Mouse (Mus musculus) urinary bladder, postnatal 10 days (tissue): ENCODE results near the gene Secisbp2.
"Not testable (repeated sequence)": the region's sequence is repeated elsewhere in the genome, so short reads cannot be mapped to it uniquely, and the experiment has no call there.

Experiments
- DNase-seq: peaks from one replicate; pipeline ENCODE4 v3.0.0; 2022; ENCODE audit warnings: low spot score

Gene Secisbp2

GRCm38 (mm10) chr13:51651408-51652064, at the start of gene Secisbp2:
Gene Secisbp2, plus strand, starts transcription at chr13:51651697.
- peak; percentile 79 for DNase-seq

DNA sequence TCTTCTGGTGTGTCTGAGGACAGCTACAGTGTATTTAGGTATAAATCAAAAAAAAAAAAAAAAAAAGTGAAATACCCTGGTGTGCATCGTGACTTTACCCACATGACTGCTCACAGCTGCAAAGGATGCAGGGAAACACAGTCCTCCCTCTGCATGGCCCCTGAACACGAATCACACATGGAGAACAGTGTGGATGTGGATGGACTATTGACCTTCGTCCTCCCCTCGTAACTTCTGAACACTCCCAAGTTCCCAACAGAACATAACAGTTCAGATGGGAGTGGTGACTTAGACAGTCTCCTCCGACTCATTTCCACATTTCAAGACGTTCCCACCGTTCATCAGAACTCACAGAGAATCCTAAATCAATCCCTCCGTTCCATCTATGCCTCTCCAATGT, 48.7 kb upstream of the Secisbp2 start:
- no peak for DNase-seq

- no peak for DNase-seq
Measured at GRCm38 (mm10) chr13:51603221-51603893, 48.1 kb upstream of the Secisbp2 start.

DNA sequence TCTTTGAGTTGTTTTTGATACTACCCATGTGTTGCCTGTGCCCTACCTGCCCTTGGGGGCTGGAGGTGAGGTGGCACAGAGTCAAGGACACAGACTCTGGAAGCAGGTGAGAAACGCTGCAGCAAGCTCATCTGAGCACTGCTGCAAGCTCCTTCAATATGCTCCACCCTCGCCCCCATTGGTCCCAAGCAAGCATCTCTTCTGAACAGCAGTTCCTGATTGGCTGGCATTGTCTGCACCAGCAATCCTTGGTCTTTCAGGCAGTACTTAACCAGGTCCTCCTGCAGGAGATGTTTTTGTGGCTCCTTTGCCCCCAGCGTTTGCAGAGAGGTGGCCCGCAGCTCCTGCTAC, 47.6 kb upstream of the Secisbp2 start:
- DNase-seq: no peak

DNA sequence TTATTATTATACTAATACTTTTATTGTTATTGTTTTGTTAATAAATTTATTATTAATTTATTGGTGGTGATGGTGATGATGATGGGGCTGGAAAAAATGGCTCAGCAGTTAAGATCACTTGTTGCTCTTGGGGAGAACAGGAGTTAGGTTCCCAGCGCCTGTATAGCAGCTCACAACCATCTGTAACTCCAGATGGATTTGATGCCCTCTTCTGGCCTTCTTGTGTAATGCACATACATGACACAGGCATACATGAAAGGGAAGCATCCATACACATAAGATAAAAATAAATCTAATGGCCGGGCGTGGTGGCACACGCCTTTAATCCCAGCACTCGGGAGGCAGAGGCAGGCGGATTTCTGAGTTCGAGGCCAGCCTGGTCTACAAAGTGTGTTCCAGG, 42.3 kb upstream of the Secisbp2 start:
- DNase-seq: no peak

GRCm38 (mm10) chr13:51611060-51611459, 40.4 kb upstream of the Secisbp2 start:
- DNase-seq: no peak

GRCm38 (mm10) chr13:51611500-51611899, 40.0 kb upstream of the Secisbp2 start:
- no peak for DNase-seq

DNA sequence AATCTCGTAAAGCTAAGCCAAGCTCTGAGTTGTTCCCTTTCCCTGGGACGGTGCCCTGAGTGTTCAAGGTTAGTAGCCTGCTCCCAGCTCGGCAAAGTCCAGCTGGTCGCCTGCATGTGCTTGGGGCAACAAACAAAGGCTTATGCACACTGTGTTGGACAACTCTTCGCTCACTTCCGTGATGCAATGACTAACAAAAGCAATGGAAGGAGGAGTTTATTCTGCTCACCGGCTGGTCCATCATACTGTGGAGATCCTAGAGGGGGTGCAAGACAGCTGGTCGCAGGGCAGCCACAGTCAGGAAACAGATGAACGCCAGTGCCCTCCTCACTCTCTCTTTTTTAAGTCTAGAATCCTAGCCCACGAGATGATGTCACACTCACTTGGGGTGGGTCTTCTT, 35.7 kb upstream of the Secisbp2 start:
- DNase-seq: no peak

DNA sequence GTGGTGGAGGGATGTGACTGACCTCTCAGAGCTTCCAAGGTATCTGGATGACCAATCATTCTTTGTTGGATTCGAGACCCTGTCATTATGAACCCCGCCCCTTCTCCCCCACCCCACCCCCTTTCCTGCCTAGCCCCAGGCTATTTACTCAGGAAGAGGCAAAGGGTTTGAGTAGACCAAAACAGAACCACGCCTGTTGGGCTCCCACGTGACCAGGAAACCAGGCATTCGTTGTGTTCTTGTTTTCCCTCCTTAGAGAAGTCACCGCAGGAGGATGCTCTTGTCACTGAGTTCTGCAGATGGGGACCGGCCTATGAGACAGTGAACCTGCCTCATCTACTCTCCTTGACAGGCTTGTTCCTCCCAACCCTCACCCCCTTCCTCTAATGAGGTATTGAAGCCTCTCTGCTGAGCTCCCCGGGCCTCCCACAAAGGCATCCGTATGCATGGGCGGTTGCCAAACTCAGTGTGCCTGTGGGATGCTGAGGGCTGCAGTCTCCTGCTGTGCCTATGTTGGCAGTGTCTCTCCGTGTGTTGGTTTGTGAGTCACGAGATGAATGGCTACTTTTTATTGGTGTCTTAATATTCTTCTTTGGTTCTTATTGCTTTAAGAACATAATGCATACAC, 35.0 kb upstream of the Secisbp2 start:
- DNase-seq: no peak

- no peak for DNase-seq
Measured at GRCm38 (mm10) chr13:51617306-51617705, 34.2 kb upstream of the Secisbp2 start.

DNA sequence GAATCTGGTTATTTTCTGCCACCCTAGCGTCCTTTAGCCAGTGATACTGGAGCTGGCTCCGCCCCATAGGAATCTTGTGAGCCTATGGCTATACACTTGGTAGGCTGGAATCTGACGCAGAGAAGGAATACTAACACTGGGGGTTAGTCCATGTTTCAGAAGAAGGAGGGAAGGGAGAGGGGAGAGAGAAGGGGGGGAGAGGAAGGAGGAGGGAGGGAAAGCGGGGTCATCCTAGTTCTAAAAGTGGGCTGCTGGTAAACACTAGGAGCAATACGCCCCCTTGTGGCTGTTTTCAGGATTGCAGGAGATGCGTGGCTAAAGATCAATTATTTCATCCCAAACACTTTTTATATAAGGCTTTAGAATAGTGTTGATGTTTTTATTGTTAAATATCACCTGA, 33.6 kb upstream of the Secisbp2 start:
- no peak for DNase-seq

DNA sequence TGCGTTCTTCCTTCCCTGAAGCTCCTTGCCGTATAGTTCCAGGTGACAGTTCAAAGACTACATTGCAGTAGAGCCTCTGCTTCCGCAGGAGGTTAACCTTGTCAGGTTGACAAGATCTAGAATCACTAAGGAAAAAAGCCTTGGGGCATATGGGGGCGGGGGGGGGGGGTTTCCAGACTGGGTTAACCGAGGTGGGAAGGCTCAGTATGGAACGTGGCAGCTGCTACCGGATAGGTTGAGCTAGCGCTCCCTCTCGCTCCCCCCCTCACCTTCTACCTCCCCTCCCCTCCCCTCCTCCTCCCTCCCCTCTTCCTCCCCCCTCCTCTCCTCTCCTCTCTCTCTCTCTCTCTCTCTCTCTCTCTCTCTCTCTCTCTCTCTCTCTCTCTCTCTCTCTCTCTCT, 32.9 kb upstream of the Secisbp2 start:
- DNase-seq: no peak

- DNase-seq: no peak
Measured at GRCm38 (mm10) chr13:51622626-51623025, 28.9 kb upstream of the Secisbp2 start.

DNA sequence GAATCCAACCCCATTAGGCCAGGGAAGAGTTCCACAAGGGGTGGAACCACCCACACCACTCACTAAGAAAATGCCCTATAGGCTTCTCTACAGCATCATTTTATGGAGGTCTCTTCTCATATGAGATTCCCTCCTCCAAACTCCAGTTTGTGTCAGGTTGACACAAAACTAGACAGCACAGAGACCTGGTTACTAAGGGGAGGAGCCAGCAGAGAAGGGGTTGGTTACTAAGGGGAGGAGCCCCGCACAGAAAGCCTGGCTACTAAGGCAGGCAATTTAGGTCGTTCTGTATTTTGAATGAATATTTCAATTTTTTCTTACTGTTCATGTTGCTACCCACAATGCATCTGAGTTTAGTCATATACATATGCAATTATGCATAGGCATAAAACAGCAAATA, 27.8 kb upstream of the Secisbp2 start:
- DNase-seq: no peak

DNA sequence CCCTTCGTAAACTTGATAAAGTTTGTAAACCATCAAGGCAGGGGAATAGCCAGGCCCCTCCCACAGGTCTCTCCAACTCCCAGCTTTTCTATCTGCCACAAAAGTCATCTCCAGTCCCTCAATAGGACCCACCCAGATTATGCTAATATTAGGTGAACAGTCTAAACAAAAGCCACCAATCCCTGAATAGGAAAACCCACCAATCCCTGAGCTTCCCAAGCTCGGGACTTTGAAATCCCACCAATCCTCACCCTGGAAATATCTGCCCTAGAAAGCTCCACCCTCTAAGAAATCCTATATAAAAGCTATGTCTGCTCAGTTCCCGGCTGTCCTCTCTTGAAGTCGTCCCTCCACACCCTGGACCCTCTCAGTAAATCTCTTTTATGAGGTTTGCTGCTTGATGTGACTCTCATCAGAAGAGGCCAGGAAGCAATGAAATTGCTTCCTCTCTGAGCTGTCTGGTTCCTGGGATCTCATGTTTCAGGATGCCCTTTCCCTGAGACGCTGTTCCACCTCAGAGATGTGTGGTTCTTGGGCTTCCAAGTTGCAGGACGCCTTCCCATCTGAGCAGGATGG, 23.1 kb upstream of the Secisbp2 start:
- no peak for DNase-seq

DNA sequence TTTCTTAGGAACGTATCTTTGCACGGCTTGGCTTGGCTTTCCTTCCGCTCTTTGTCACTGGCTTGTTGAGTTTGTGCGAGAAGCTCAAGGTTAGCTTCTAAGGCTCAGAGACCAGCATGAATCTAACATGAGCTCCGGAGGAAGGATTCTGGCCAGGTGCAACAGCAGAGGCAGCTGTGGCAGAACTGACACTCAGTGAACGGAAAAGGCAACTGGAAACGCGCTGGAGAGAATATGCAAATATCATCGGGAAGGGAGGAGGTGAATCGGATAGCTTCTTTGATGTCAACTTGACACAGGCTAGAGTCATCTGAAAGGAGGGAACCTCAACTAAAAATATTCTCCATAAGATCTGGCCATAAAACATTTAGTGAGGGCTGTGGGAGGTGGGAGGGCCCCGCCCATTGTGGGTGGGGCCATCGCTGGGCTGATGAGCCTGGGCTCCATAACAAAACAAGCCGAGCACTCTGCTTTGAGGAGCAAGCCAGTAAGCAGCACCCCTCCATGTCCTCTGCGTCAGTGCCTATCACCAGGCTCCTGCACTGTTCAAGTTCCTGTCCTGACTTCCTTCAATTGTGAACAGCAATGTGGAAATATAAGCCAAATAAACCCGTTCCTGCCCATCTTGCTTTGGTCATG, 20.0 kb upstream of the Secisbp2 start:
- DNase-seq: no peak

- DNase-seq: no peak
Measured at GRCm38 (mm10) chr13:51632560-51633218, 18.8 kb upstream of the Secisbp2 start.

DNA sequence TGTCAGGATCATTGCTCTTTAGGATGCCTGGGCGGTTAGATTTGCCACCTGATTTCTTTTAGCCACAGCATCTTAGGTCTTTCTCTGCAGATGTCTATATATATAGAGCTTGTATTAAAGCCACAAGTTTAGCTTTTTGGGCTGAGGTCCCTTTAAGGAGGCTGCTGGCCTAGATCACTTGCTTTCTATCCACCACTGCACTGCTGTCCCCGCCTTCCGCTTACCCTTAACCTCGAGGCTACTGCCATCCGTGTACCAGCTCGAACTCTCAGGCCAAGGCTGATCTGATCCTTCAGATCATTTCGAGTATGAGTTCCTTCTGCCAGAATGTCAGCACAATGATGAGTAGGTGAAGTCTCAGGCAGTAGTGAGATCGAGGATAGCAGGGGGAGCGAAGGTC, 16.1 kb upstream of the Secisbp2 start:
- DNase-seq: not testable (repeated sequence)

- DNase-seq: no peak
Measured at GRCm38 (mm10) chr13:51638958-51639357, 12.5 kb upstream of the Secisbp2 start.

GRCm38 (mm10) chr13:51641424-51641823, 10.1 kb upstream of the Secisbp2 start:
- DNase-seq: no peak

DNA sequence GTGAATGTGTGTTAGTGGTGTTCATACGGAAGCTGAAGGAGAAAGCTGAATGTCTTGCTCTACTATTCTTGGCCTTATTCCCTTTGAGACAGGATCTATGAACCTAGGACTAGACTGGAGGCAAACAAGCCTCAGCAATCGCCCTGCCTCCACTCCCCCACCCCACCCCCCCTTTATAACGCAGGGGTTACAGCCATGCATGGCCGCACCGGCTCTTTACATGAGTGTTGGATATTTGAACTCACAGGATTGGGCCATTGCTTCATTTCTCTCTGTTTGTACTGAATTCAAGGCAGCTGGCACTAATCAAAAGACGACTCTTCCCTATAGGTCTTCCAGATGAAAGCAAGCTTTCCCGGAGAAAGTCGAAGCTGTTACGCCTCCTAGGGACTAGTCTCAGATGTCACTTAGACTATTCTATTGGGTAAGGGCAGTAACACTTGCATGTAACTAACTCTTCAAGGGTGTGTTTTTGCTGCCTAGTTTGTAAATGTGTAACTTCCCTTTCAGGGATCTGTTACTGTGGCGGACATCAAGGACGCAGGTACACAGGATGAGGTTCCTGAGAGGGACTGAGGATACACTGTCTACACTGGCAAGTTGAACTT, 9.2 kb upstream of the Secisbp2 start:
- no peak for DNase-seq
